Mouse (Mus musculus): Measurements from ENCODE around the gene Cracr2a. TPM values are rescaled to one million over a fixed set of nuclear protein-coding genes. Genes with fewer than 3 reads are reported as not detected.

Gene Cracr2a
- total RNA-seq, 2 experiments from 2014 or later = 1.4 to 1.9 TPM

DNA sequence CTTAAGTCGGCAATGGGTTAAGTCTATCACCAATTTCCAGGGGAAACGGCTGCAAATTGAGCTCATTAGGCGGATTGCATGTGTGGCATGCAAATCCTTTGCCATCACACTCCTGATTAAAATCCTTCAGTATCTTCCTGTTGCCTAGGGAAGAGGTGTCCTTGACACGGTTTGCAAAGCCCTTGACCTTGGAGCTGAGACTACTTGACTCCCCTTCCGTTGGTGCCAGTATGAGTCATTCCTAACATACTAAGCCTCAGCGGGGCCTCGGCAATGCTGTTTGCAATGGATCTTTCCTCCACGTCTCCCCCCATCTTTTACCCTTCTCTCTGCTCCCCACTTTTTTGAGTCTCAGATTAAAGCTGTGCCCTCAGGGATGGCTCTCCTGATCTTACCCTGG lies 122.4 kb downstream of the Cracr2a start:
- no peak for DNase-seq
- intact Hi-C loops (cut with DNase I) = no loop called here

GRCm38 (mm10) chr6:127684981-127685380 lies 123.8 kb downstream of the Cracr2a start:
- DNase-seq = no peak
- intact Hi-C loops (cut with DNase I) = no loop called here

- DNase-seq = no peak
- intact Hi-C loops (cut with DNase I) = no loop called here
Observed at GRCm38 (mm10) chr6:127687181-127687860, 126.2 kb downstream of the Cracr2a start.

GRCm38 (mm10) chr6:127692298-127692697 lies 131.2 kb downstream of the Cracr2a start:
- DNase-seq = no peak
- intact Hi-C loops (cut with DNase I) = no loop called here

- intact Hi-C loops (cut with DNase I) = no loop called here
- no peak for DNase-seq
Observed at GRCm38 (mm10) chr6:127693681-127694080, 132.5 kb downstream of the Cracr2a start.

DNA sequence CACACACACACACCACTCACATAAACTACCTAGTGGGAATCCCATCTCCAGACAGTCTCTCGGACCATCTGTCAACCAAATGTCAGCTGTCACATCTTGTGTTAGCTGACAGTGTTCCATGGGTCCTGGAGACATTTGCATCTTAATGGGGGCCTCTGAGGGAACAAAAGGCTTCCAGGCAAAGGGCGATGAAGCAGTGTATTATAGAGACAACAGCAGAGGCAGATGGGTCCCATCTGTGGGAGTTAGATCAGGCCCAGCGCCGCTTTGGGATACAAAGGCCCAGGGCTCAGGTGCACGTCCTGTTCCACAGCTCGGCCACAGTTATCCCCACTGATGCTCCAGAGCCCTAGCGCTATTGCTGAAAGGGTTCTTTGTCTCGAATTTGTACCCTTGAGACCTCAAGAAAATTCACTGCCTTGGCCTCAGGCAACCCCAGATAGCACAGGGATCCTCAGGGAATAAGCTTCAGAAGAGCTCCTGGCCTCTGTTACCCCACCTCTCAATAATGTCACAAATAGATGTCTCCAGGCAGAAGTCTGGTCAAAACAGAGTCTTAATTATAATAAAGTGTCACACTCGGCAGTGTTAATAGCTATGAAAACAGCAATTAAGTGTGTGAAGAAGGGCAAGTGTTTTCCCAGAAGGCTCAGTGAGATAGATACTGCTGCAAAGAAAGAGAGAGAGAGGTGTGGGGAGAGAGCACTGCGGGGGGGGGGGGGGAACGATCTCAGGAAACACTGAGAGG lies 140.1 kb downstream of the Cracr2a start:
- intact Hi-C loops (cut with DNase I) = no loop called here
- no peak for DNase-seq

DNA sequence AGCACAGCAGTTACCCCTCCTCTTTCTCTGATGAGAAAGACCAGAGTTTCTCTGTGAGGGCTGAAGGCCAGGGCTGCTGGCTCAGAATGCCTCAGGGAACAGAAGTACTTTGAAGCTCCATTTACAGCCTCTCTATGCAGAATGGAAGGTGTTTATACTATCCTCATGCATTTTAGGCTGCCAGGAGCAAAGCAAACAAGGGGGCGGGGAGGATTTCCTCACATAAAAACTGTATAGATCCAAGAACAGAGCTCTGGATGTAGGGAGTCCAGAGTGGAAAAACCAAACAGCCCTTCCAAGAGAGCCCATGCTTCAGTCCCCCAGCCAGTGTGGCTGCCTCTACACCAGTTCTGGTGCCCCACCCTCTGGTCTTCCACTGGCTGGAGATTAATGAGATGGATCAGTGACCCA lies 147.1 kb downstream of the Cracr2a start:
- no peak for DNase-seq
- intact Hi-C loops (cut with DNase I) = no loop called here

GRCm38 (mm10) chr6:127714906-127715305 lies 153.8 kb downstream of the Cracr2a start:
- intact Hi-C loops (cut with DNase I) = no loop called here
- no peak for DNase-seq

- peak; percentile 9 to 11 for DNase-seq
Observed at GRCm38 (mm10) chr6:127715428-127715827, 154.3 kb downstream of the Cracr2a start.

GRCm38 (mm10) chr6:127717239-127718137 lies 156.3 kb downstream of the Cracr2a start:
- DNase-seq = no peak
- intact Hi-C loops (cut with DNase I) = no loop called here

More at GRCm38 (mm10) chr6:127715428-127715827, 154.3 kb downstream of the Cracr2a start:
- intact Hi-C loops (cut with DNase I) = no loop called here

- DNase-seq = no peak
- intact Hi-C loops (cut with DNase I) = no loop called here
Observed at GRCm38 (mm10) chr6:127719875-127720274, 158.7 kb downstream of the Cracr2a start.

- no peak for DNase-seq
- intact Hi-C loops (cut with DNase I) = no loop called here
Observed at GRCm38 (mm10) chr6:127723126-127723525, 162.0 kb downstream of the Cracr2a start.

Other genes starting within 250 kb of the Cracr2a start
- 1 to 10 TPM; 8.5 to 10.0 TPM for gene Parp11, start 114.5 kb upstream of the Cracr2a start, total RNA-seq (2021)
- not detected for gene Prmt8, start 208.1 kb downstream of the Cracr2a start, total RNA-seq (2021)